Mouse (Mus musculus): ENCODE results near the gene Nfe2l1.

Nfe2l1 gene

GRCm38 (mm10) chr11:96829813-96830538, at the start of gene Nfe2l1:
Gene Nfe2l1 (minus strand): TSS chr11:96829968.
- in situ Hi-C loops (cut with MboI, MseI) = loop anchor here in 1 of 2 experiments (25.0 kb wide), 1 partner anchor 1282 kb away; no protein-coding TSS in a partner anchor

GRCm38 (mm10) chr11:96879359-96879758, 49.6 kb upstream of the Nfe2l1 start:
- in situ Hi-C loops (cut with MboI, MseI) = loop anchor here in 1 of 2 experiments (10.0 kb wide), 2 partner anchors 465 to 615 kb away; no protein-coding TSS in a partner anchor

- in situ Hi-C loops (cut with MboI, MseI) = loop anchor here in 1 of 2 experiments (10.0 kb wide), 2 partner anchors 464 to 614 kb away; no protein-coding TSS in a partner anchor
These were observed 48.9 kb upstream of the Nfe2l1 start for GRCm38 (mm10) chr11:96878715-96879114.

- in situ Hi-C loops (cut with MboI, MseI) = loop anchor here in 1 of 2 experiments (10.0 kb wide), 2 partner anchors 462 to 612 kb away; no protein-coding TSS in a partner anchor
These were observed 47.3 kb upstream of the Nfe2l1 start for GRCm38 (mm10) chr11:96877071-96877470.

GRCm38 (mm10) chr11:96876300-96877040, 46.7 kb upstream of the Nfe2l1 start:
- in situ Hi-C loops (cut with MboI, MseI) = loop anchor here in 1 of 2 experiments (10.0 kb wide), 2 partner anchors 462 to 612 kb away; no protein-coding TSS in a partner anchor

- in situ Hi-C loops (cut with MboI, MseI) = loop anchor here in 1 of 2 experiments (10.0 kb wide), 2 partner anchors 461 to 611 kb away; no protein-coding TSS in a partner anchor
These were observed 46.0 kb upstream of the Nfe2l1 start for GRCm38 (mm10) chr11:96875745-96876144.

- in situ Hi-C loops (cut with MboI, MseI) = loop anchor here in 1 of 2 experiments (10.0 kb wide), 2 partner anchors 460 to 610 kb away; no protein-coding TSS in a partner anchor
These were observed 45.5 kb upstream of the Nfe2l1 start for GRCm38 (mm10) chr11:96875270-96875669.

GRCm38 (mm10) chr11:96873601-96874140, 43.9 kb upstream of the Nfe2l1 start:
- in situ Hi-C loops (cut with MboI, MseI) = loop anchor here (5.0 to 10.0 kb wide), 4 partner anchors 34 to 609 kb away; no protein-coding TSS in a partner anchor

GRCm38 (mm10) chr11:96872441-96873379, 42.9 kb upstream of the Nfe2l1 start:
- in situ Hi-C loops (cut with MboI, MseI) = loop anchor here (5.0 to 10.0 kb wide), 4 partner anchors 35 to 608 kb away; no protein-coding TSS in a partner anchor

- in situ Hi-C loops (cut with MboI, MseI) = loop anchor here (5.0 to 10.0 kb wide), 2 partner anchors 85 to 582 kb away; partner anchors contain the start of genes Hoxb7 (in 1 of the 2) and Hoxb8 (in 1 of the 2)
These were observed 37.4 kb upstream of the Nfe2l1 start for GRCm38 (mm10) chr11:96867149-96867548.

- in situ Hi-C loops (cut with MboI, MseI) = loop anchor here (5.0 to 10.0 kb wide), 5 partner anchors 81 to 579 kb away; partner anchors contain the start of genes Hoxb5 (in 1 of the 2), Hoxb7 (in 1 of the 2) and Hoxb8 (in 1 of the 2)
These were observed 33.6 kb upstream of the Nfe2l1 start for GRCm38 (mm10) chr11:96863206-96863995.

GRCm38 (mm10) chr11:96862534-96862933, 32.8 kb upstream of the Nfe2l1 start:
- in situ Hi-C loops (cut with MboI, MseI) = loop anchor here (5.0 to 10.0 kb wide), 5 partner anchors 80 to 578 kb away; partner anchors contain the start of genes Hoxb5 (in 1 of the 2), Hoxb7 (in 1 of the 2) and Hoxb8 (in 1 of the 2)

GRCm38 (mm10) chr11:96861878-96862289, 32.1 kb upstream of the Nfe2l1 start:
- in situ Hi-C loops (cut with MboI, MseI) = loop anchor here (5.0 to 10.0 kb wide), 5 partner anchors 80 to 577 kb away; partner anchors contain the start of genes Hoxb5 (in 1 of the 2), Hoxb7 (in 1 of the 2) and Hoxb8 (in 1 of the 2)

GRCm38 (mm10) chr11:96861446-96861845, 31.7 kb upstream of the Nfe2l1 start:
- in situ Hi-C loops (cut with MboI, MseI) = loop anchor here (5.0 to 10.0 kb wide), 5 partner anchors 79 to 577 kb away; partner anchors contain the start of genes Hoxb5 (in 1 of the 2), Hoxb7 (in 1 of the 2) and Hoxb8 (in 1 of the 2)

- in situ Hi-C loops (cut with MboI, MseI) = loop anchor here (5.0 to 10.0 kb wide), 5 partner anchors 78 to 576 kb away; partner anchors contain the start of genes Hoxb5 (in 1 of the 2), Hoxb7 (in 1 of the 2) and Hoxb8 (in 1 of the 2)
These were observed 30.8 kb upstream of the Nfe2l1 start for GRCm38 (mm10) chr11:96860564-96860963.

GRCm38 (mm10) chr11:96859635-96860034, 29.9 kb upstream of the Nfe2l1 start:
- in situ Hi-C loops (cut with MboI, MseI) = loop anchor here (5.0 to 10.0 kb wide), 5 partner anchors 77 to 575 kb away; partner anchors contain the start of genes Hoxb5 (in 1 of the 2), Hoxb7 (in 1 of the 2) and Hoxb8 (in 1 of the 2)

GRCm38 (mm10) chr11:96857446-96857845, 27.7 kb upstream of the Nfe2l1 start:
- in situ Hi-C loops (cut with MboI, MseI) = no loop called here
